Mouse (Mus musculus): ENCODE results near the gene D2hgdh. TPM values are rescaled to one million over a fixed set of nuclear protein-coding genes. Genes with fewer than 3 reads are reported as not detected.
"Not testable (repeated sequence)": the region's sequence is repeated elsewhere in the genome, so short reads cannot be mapped to it uniquely, and the experiment has no call there.

Gene D2hgdh
- total RNA-seq, 2 experiments from 2014 or later, result 24.8 to 25.8 TPM

DNA sequence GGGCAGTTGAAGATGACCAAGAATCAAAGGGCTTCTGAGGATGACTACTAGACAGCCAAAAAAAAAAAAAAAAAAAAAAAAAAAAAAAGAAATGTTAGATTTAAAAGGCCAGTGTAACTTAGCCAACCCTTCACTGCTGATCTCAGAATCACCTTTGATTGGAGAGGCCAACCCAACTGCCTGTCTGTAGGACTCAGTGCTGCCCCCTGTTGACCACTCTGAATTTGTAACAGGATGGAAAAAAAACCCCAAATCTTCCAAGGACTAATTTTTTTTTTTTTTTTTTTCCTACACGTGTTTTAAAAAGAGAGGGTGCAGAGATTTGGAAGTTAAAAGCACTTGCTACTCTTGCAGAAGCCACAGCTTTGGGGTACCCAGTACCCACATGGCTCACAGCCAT lies 66.2 kb downstream of the D2hgdh start:
- intact Hi-C loops (cut with DNase I; ENCODE audit: low total_unique reads), result not testable (repeated sequence)

DNA sequence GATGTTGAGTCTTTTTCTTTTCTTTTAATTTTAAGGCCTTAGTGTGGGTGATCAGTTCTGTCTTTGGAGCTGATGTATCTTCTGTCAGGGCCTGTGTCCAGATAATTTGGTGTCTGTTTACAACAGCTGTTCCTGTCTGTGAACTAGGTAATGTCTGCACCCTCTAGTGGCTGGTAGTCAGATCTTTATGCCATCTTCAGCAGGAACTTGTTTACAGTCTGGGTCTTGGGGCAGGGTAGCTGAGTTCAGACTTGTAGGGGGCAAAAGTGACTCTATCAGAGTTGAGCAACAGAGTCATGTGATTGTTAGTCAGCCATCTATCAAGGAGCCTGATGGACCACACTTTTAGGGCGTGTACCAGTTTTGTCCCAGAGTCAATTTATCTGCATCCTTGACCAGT lies 72.7 kb downstream of the D2hgdh start:
- intact Hi-C loops (cut with DNase I; ENCODE audit: low total_unique reads); DNase-seq: not testable (repeated sequence)

More for the DNA sequence above, 66.2 kb downstream of the D2hgdh start:
- DNase-seq, result not testable (repeated sequence)

DNA sequence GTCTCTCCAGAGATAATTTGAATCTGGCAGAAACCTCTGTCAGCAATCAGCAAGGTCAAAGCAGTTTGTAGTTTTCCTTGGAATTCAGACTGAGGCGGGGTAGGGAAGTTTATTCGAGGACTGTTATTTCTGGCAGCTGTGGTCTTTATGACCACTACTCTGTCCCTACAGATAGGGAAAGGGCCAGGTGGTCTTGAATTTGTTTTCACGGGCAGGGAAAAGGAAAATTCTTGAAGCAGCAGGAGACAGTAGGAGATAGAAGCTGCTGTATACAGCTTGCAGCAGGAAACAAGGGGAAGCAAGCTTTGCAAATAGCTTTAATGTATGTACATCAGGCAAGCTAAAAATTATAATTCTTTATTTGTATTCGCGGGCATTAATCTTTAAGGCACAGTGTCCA lies 76.6 kb downstream of the D2hgdh start:
- intact Hi-C loops (cut with DNase I; ENCODE audit: low total_unique reads); DNase-seq: not testable (repeated sequence)

Other genes with a start within 250 kb of the D2hgdh start
- gene Stk25, start 166.2 kb upstream of the D2hgdh start, total RNA-seq (2021), result 10 to 100 TPM; 91.0 to 98.6 TPM
- gene Bok, start 139.2 kb upstream of the D2hgdh start, total RNA-seq (2021), result 1 to 10 TPM; 2.9 to 3.1 TPM
- 10 to 100 TPM; 29.9 to 36.9 TPM for gene Atg4b, start 73.4 kb upstream of the D2hgdh start, total RNA-seq (2021)
- gene Thap4, start 70.0 kb upstream of the D2hgdh start, total RNA-seq (2021), result 10 to 100 TPM; 40.5 to 41.0 TPM
- gene Dtymk, start 23.0 kb upstream of the D2hgdh start, total RNA-seq (2021), result 10 to 100 TPM; 16.8 to 23.8 TPM
- 1 to 10 TPM; 2.9 to 3.7 TPM for gene Ing5, start 20.9 kb upstream of the D2hgdh start, total RNA-seq (2021)
- not detected for gene Gal3st2, start 36.4 kb downstream of the D2hgdh start, total RNA-seq (2021)
- not detected for gene Gal3st2b, start 93.4 kb downstream of the D2hgdh start, total RNA-seq (2021)
- under 1 TPM; 0.02 to 0.04 TPM for gene Gal3st2c, start 165.6 kb downstream of the D2hgdh start, total RNA-seq (2021)
- not detected for gene Neu4, start 195.5 kb downstream of the D2hgdh start, total RNA-seq (2021)
- not detected for gene Pdcd1, start 227.6 kb downstream of the D2hgdh start, total RNA-seq (2021)